Mouse (Mus musculus): Measurements from ENCODE around the gene Yy2.

- no peak for TF ChIP-seq HCFC1 (IDR thresholded peaks at IDR 0.05; ENCODE audit: borderline replicate concordance, insufficient read depth, low read length)
- no peak for TF ChIP-seq ZC3H11A (IDR thresholded peaks at IDR 0.05; ENCODE audit: borderline replicate concordance, low read depth, low read length)
- TF ChIP-seq CHD2 (IDR thresholded peaks at IDR 0.05; ENCODE audit: low read depth, low read length), result no peak
- TF ChIP-seq MAFK (IDR thresholded peaks at IDR 0.05; ENCODE audit: insufficient read depth, low read depth, low read length), result no peak
- TF ChIP-seq ZNF384 (IDR thresholded peaks at IDR 0.05; ENCODE audit: low read depth, low read length), result no peak
Measured at GRCm38 (mm10) chrX:157563794-157564193, 5.0 kb downstream of the Yy2 start.

Measured in ES-E14 (cell line).